Mouse (Mus musculus) limb, embryonic 14.5 days (tissue): ENCODE measurements at regions not wholly inside any gene's neighbourhood (a gene's known extent, or its start where the extent isn't known, plus 50 kb on each side); places are given as distances from the start of the nearest gene placed in this dataset.

Experiments
- ATAC-seq: fragments of 200-750 bp; cut with Nextera tagmentation; 2 replicates; pipeline ENCODE4 v1.8.0; 2017; ENCODE audit warnings: low read depth, moderate number of reproducible peaks, moderate TSS enrichment; ENCODE audit not compliant: low FRiP score
- DNase-seq: peaks from one replicate; pipeline ENCODE4 v3.0.0-alpha.2; 2015; ENCODE audit warnings: low spot score
- H3K27ac ChIP-seq: fragments of 300-500 bp; sonication (generic); replicated peaks from 2 replicates; pipeline ENCODE4 v1.5.1; 2014; ENCODE audit warnings: low read depth, mild to moderate bottlenecking, low read length, moderate library complexity, mixed read lengths
- H3K27me3 ChIP-seq: fragments of 300-500 bp; sonication (generic); 2 replicates; pipeline ENCODE4 v1.6.1; 2014; ENCODE audit warnings: low read length, mixed read lengths; ENCODE audit not compliant: control insufficient read depth, insufficient read depth
- H3K36me3 ChIP-seq: fragments of 300-500 bp; sonication (generic); 2 replicates; pipeline ENCODE4 v1.6.1; 2014; ENCODE audit warnings: mild to moderate bottlenecking, low read length, moderate library complexity, mixed read lengths; ENCODE audit not compliant: control insufficient read depth, insufficient read depth
- H3K4me1 ChIP-seq: fragments of 300-500 bp; sonication (generic); 2 replicates; pipeline ENCODE4 v1.6.1; 2014; ENCODE audit warnings: antibody characterized with exemption, low read length, mixed read lengths; ENCODE audit not compliant: control insufficient read depth, insufficient read depth
- H3K4me2 ChIP-seq: fragments of 300-500 bp; sonication (generic); replicated peaks from 2 replicates; pipeline ENCODE4 v1.6.1; 2014; ENCODE audit warnings: low read depth, mild to moderate bottlenecking, low read length, moderate library complexity; ENCODE audit not compliant: severe bottlenecking
- H3K4me3 ChIP-seq: fragments of 300-500 bp; sonication (generic); replicated peaks from 2 replicates; pipeline ENCODE4 v1.5.1; 2014; ENCODE audit warnings: low read length
- H3K9ac ChIP-seq: fragments of 300-500 bp; sonication (generic); 2 replicates; pipeline ENCODE4 v1.6.1; 2014; ENCODE audit warnings: mild to moderate bottlenecking, low read depth, low read length, moderate library complexity; ENCODE audit not compliant: severe bottlenecking
- H3K9me3 ChIP-seq: fragments of 300-500 bp; sonication (generic); 2 replicates; pipeline ENCODE4 v1.6.1; 2016; ENCODE audit warnings: low read length; ENCODE audit not compliant: control insufficient read depth
- POLR2A ChIP-seq: fragments of 200-500 bp; IDR thresholded peaks from 2 replicates; pipeline ENCODE4 v1.8.0; 2012; ENCODE audit warnings: inconsistent platforms, mild to moderate bottlenecking, moderate library complexity, borderline replicate concordance; ENCODE audit not compliant: insufficient read depth, insufficient read length; ENCODE audit errors: extremely low read depth
- WGBS: fragments of 180-500 bp; shearing (Covaris S2); extraction: QIAGEN DNeasy Blood & Tissue Kit; methylation state at CpG from one replicate; pipeline ENCODE4 v1.1.7; 2014; 5-methylcytosine and 5-hydroxymethylcytosine counted together

GRCm38 (mm10) chr15:36395672-36396050 is 611.9 kb downstream of the Zfp706 start:
- no peak overlapping the region for H3K4me3 ChIP-seq
- H3K36me3 ChIP-seq = no peaks in the 10 kb centered on the region
- H3K4me2 ChIP-seq = no peak overlapping the region
- TF ChIP-seq POLR2A = no peak
- peaks cover 14% of the 10 kb centered on the region for H3K4me1 ChIP-seq
- no peak for ATAC-seq
- 49% methylated on average over 4 of the region's 4 CpGs for WGBS
- no peak for DNase-seq
- no peak overlapping the region for H3K27ac ChIP-seq
- H3K9me3 ChIP-seq = no peaks in the 10 kb centered on the region
- no peaks in the 10 kb centered on the region for H3K27me3 ChIP-seq
- H3K9ac ChIP-seq = no peak overlapping the region

- WGBS = 72% methylated on average over 8 of the region's 8 CpGs
- Histone ChIP-seq H3K4me3 (no peak overlapping the region), H3K9ac (no peak overlapping the region), H3K4me2 (no peak overlapping the region), H3K27me3 (no peaks in the 10 kb centered on the region), H3K36me3 (no peaks in the 10 kb centered on the region), H3K9me3 (no peaks in the 10 kb centered on the region), H3K4me1 (peaks cover 14% of the 10 kb centered on the region), H3K27ac (no peak overlapping the region)
- no peak for TF ChIP-seq POLR2A
- DNase-seq (no peak), ATAC-seq (no peak)
Measured at GRCm38 (mm10) chr15:36394914-36395671, 612.5 kb downstream of the Zfp706 start.

GRCm38 (mm10) chr15:36389775-36390174 is 617.8 kb downstream of the Zfp706 start:
- Histone ChIP-seq H3K36me3 (no peaks in the 10 kb centered on the region), H3K27ac (no peak overlapping the region), H3K9ac (no peak overlapping the region), H3K27me3 (no peaks in the 10 kb centered on the region), H3K9me3 (no peaks in the 10 kb centered on the region), H3K4me3 (no peak overlapping the region), H3K4me2 (no peak overlapping the region), H3K4me1 (no peaks in the 10 kb centered on the region)
- 57% methylated on average over 4 of the region's 4 CpGs for WGBS
- ATAC-seq = no peak
- DNase-seq = no peak
- TF ChIP-seq POLR2A = no peak

GRCm38 (mm10) chr15:36381228-36381671 is 626.3 kb downstream of the Zfp706 start:
- no peak for ATAC-seq
- TF ChIP-seq POLR2A = no peak
- H3K4me1 ChIP-seq = 0 out of 2 replicates have a peak, but pooled peaks cover 3% of the 10 kb centered on the region
- 0 out of 2 replicates have a peak, but pooled peaks cover 5% of the 10 kb centered on the region for H3K27me3 ChIP-seq
- H3K9ac ChIP-seq = peak overlapping the region; percentile 3; the same call in 1 of the 2 replicates
- no peaks in the 10 kb centered on the region for H3K9me3 ChIP-seq
- DNase-seq = no peak
- no peak overlapping the region for H3K27ac ChIP-seq
- H3K4me3 ChIP-seq = peak overlapping the region; percentile 4; the same call in 1 of the 2 replicates
- H3K4me2 ChIP-seq = peak overlapping the region; percentile 16; the same call in 1 of the 2 replicates
- WGBS = 5% methylated on average over 8 of the region's 8 CpGs
- no peaks in the 10 kb centered on the region for H3K36me3 ChIP-seq

GRCm38 (mm10) chr15:36380461-36381227 is 626.9 kb downstream of the Zfp706 start:
- TF ChIP-seq POLR2A = no peak
- ATAC-seq (no peak), DNase-seq (no peak)
- Histone ChIP-seq H3K36me3 (no peaks in the 10 kb centered on the region), H3K27me3 (0 out of 2 replicates have a peak, but pooled peaks cover 5% of the 10 kb centered on the region), H3K4me3 (peak overlapping the region; percentile 4; the same call in 1 of the 2 replicates), H3K27ac (no peak overlapping the region), H3K4me1 (0 out of 2 replicates have a peak, but pooled peaks cover 3% of the 10 kb centered on the region), H3K9ac (0 out of 2 replicates have a peak overlapping the region, but pooled peaks have one; percentile 3), H3K4me2 (peak overlapping the region; percentile 16; the same call in 1 of the 2 replicates), H3K9me3 (no peaks in the 10 kb centered on the region)
- 9% methylated on average over 17 of the region's 17 CpGs for WGBS
